Mouse (Mus musculus): Measurements from ENCODE around the gene Gif.

- TF ChIP-seq CTCF (IDR thresholded peaks at IDR 0.05; ENCODE audit: control insufficient read depth, insufficient read depth, low read length) (no peak), POLR2A (IDR thresholded peaks at IDR 0.05; ENCODE audit: borderline replicate concordance, control insufficient read depth, low read depth, low read length) (no peak)
These were observed 20.1 kb upstream of the Gif start for GRCm38 (mm10) chr19:11727304-11727703.

Data from bone marrow, adult 2 months (tissue).